Mouse (Mus musculus): Measurements from ENCODE around the gene Ptbp3.

GRCm38 (mm10) chr4:59526728-59527127 lies 22.4 kb downstream of the Ptbp3 start:
- TF ChIP-seq EP300 (IDR thresholded peaks at IDR 0.05; ENCODE audit: insufficient read depth, low read depth, low read length), result no peak
- no peak for TF ChIP-seq CTCF (IDR thresholded peaks at IDR 0.05)
- no peak for TF ChIP-seq POLR2A (IDR thresholded peaks at IDR 0.05; ENCODE audit: insufficient read depth, low read depth, low read length)

Measured in heart, adult 2 months (tissue).